ENCODE assay signal across 21 mouse cellular contexts in the genomic region with DNA sequence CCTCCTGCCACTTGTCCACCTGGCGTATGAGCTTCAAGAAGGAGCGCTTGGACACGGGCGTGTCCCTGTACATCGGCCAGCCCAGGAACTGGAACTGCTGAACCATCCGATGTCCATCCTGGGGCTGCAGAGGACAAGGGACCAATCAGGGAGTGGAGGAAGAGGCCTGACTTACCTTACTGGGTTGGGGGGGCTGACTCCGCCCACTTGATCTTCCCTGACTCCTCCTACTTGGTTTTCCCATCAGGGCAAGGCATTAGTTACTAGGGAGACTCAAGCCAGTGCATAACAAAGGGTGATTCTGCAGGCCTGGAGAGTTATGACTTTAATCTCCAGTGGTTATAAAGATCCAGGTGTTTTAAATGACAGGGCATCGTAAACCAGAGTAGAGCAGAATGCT.
DNase-seq lines count a peak whose midpoint lies in the region; ATAC-seq and TF ChIP-seq lines count a peak whose summit lies in the region.
"Had no signal": no experiment of that assay in that cellular context is flagged by ENCODE, and none has a peak within 500 bp of the region (broad histone marks: within the 10 kb centered on the region; RNA-seq: fewer than 3 reads in every experiment).

No protein-coding gene starts in this region.

- DNase-seq in ZHBTc4 (ENCODE audit: low read depth, low spot score), result peak; percentile 58
- DNase-seq in limb, embryonic 10.5 days (ENCODE audit: low spot score), result peak; percentile 44
- no peak for DNase-seq in Muller cell, postnatal 12 days (ENCODE audit: inconsistent ontology term)
- DNase-seq in ovary, postnatal 10 days (ENCODE audit: low spot score), result no peak
- DNase-seq in layer of hippocampus, adult 8-10 months (ENCODE audit: low spot score in 2 of 2), result no peak
- DNase-seq: adrenal gland, postnatal 10 days; B cell, adult 2 months; cerebellum, adult 18-20 months; gastrocnemius, postnatal 25 days; heart, postnatal 4 days; kidney, postnatal 25 days; liver, embryonic 13.5 days; spleen, adult 18-20 months had no signal

- no peaks in the 10 kb centered on the region for H3K4me1 ChIP-seq in heart, embryonic 15.5 days (replicated peaks)
- no peaks in the 10 kb centered on the region for H3K4me1 ChIP-seq in heart, embryonic 11.5 days (ENCODE audit: control insufficient read depth, insufficient read depth, low read length)
- no peaks in the 10 kb centered on the region for H3K4me1 ChIP-seq in ES-Bruce4 (ENCODE audit: control insufficient read depth, insufficient read depth, low read length)
- H3K4me1 ChIP-seq in limb, embryonic 10.5 days, result peaks cover 39% of the 10 kb centered on the region
- H3K4me1 ChIP-seq: heart, embryonic 12.5 days; liver, embryonic 13.5 days had no signal

- no peaks in the 10 kb centered on the region for H3K9me3 ChIP-seq in heart, embryonic 15.5 days (replicated peaks)
- H3K9me3 ChIP-seq in heart, embryonic 11.5 days (replicated peaks; ENCODE audit: control insufficient read depth, low read length), result no peaks in the 10 kb centered on the region
- no peaks in the 10 kb centered on the region for H3K9me3 ChIP-seq in ES-Bruce4 (replicated peaks; ENCODE audit: control insufficient read depth, insufficient read depth, low read length, poor library complexity, severe bottlenecking)
- H3K9me3 ChIP-seq in limb, embryonic 10.5 days (replicated peaks), result no peaks in the 10 kb centered on the region
- H3K9me3 ChIP-seq: forebrain, embryonic 12.5 days; heart, embryonic 12.5 days; liver, embryonic 13.5 days; midbrain, embryonic 15.5 days had no signal

- no peaks in the 10 kb centered on the region for H3K27me3 ChIP-seq in heart, embryonic 15.5 days
- H3K27me3 ChIP-seq in heart, embryonic 11.5 days (ENCODE audit: control insufficient read depth, insufficient read depth, low read length), result no peaks in the 10 kb centered on the region
- H3K27me3 ChIP-seq in ES-Bruce4 (ENCODE audit: control insufficient read depth, insufficient read depth, low read length, poor library complexity, severe bottlenecking), result no peaks in the 10 kb centered on the region
- H3K27me3 ChIP-seq in limb, embryonic 10.5 days (ENCODE audit: low read depth, poor library complexity, severe bottlenecking), result peaks cover 6% of the 10 kb centered on the region; the same call in 1 of the 2 replicates
- H3K27me3 ChIP-seq: forebrain, embryonic 12.5 days; heart, embryonic 12.5 days; liver, embryonic 13.5 days; midbrain, embryonic 15.5 days had no signal

- TF ChIP-seq EP300 in ES-Bruce4 (IDR thresholded peaks at IDR 0.05; ENCODE audit: insufficient read depth, low read depth, low read length), result no peak

- H3K9ac ChIP-seq in heart, embryonic 15.5 days, result no peak overlapping the region
- H3K9ac ChIP-seq in heart, embryonic 11.5 days (ENCODE audit: low read depth, low read length), result no peak overlapping the region
- H3K9ac ChIP-seq in ES-Bruce4 (ENCODE audit: low read depth, poor library complexity, severe bottlenecking), result no peak overlapping the region
- H3K9ac ChIP-seq: forebrain, embryonic 12.5 days; heart, embryonic 12.5 days; liver, embryonic 13.5 days; midbrain, embryonic 15.5 days had no signal

- H3K4me2 ChIP-seq in heart, embryonic 15.5 days, result no peak overlapping the region
- H3K4me2 ChIP-seq in heart, embryonic 11.5 days, result no peak overlapping the region
- H3K4me2 ChIP-seq: forebrain, embryonic 12.5 days; heart, embryonic 12.5 days; liver, embryonic 13.5 days; midbrain, embryonic 15.5 days had no signal

- no peak for TF ChIP-seq CTCF in ES-Bruce4 (IDR thresholded peaks at IDR 0.05; ENCODE audit: low read depth, low read length)

- peaks cover 7% of the 10 kb centered on the region; the same call in 1 of the 2 replicates for H3K36me3 ChIP-seq in heart, embryonic 15.5 days
- H3K36me3 ChIP-seq in heart, embryonic 11.5 days (ENCODE audit: control insufficient read depth, insufficient read depth, low read length), result no peaks in the 10 kb centered on the region
- no peaks in the 10 kb centered on the region for H3K36me3 ChIP-seq in ES-Bruce4 (ENCODE audit: control insufficient read depth, insufficient read depth, low read length, poor library complexity, severe bottlenecking)
- H3K36me3 ChIP-seq in limb, embryonic 10.5 days, result no peaks in the 10 kb centered on the region
- H3K36me3 ChIP-seq: forebrain, embryonic 12.5 days; G1E; liver, embryonic 13.5 days; midbrain, embryonic 15.5 days had no signal

- WGBS in heart, embryonic 15.5 days, result 72% methylated on average over 8 of the region's 8 CpGs
- 78% methylated on average over 8 of the region's 8 CpGs for WGBS in heart, embryonic 11.5 days (ENCODE audit: insufficient replicate concordance)
- WGBS in limb, embryonic 10.5 days, result 71% methylated on average over 8 of the region's 8 CpGs

- no peak overlapping the region for H3K4me3 ChIP-seq in heart, embryonic 15.5 days
- H3K4me3 ChIP-seq in heart, embryonic 11.5 days (ENCODE audit: low read depth, low read length), result no peak overlapping the region
- H3K4me3 ChIP-seq in ES-Bruce4 (ENCODE audit: low read depth, low read length), result 0 out of 2 replicates have a peak overlapping the region, but pooled peaks have one; percentile 42
- no peak overlapping the region for H3K4me3 ChIP-seq in limb, embryonic 10.5 days
- H3K4me3 ChIP-seq: forebrain, embryonic 12.5 days; heart, embryonic 12.5 days; liver, embryonic 13.5 days; midbrain, embryonic 15.5 days had no signal

- no peak for TF ChIP-seq POLR2A in ES-Bruce4 (IDR thresholded peaks at IDR 0.05; ENCODE audit: insufficient read depth, low read length)

- ATAC-seq in heart, embryonic 15.5 days (replicated peaks; ENCODE audit: insufficient number of reproducible peaks, insufficient read depth, low FRiP score, low read depth), result 0 out of 2 replicates have a peak, but pooled peaks have one; percentile 17
- ATAC-seq in heart, embryonic 11.5 days (replicated peaks; ENCODE audit: insufficient number of reproducible peaks, low FRiP score, low TSS enrichment), result no peak
- ATAC-seq: hindbrain, postnatal 0 days; midbrain, embryonic 15.5 days had no signal

- no peak overlapping the region for H3K27ac ChIP-seq in heart, embryonic 15.5 days
- no peak overlapping the region for H3K27ac ChIP-seq in heart, embryonic 11.5 days (ENCODE audit: low read depth, low read length)
- no peak overlapping the region for H3K27ac ChIP-seq in ES-Bruce4 (ENCODE audit: insufficient read depth, low read length)
- peak overlapping the region; percentile 73 for H3K27ac ChIP-seq in limb, embryonic 10.5 days
- H3K27ac ChIP-seq: forebrain, embryonic 12.5 days; hindbrain, postnatal 0 days; liver, embryonic 13.5 days; midbrain, embryonic 15.5 days had no signal

Comparison
In these comparisons a context has a peak if more than half of its experiments do, and no peak if none do; other contexts are left out.
1. DNase-seq: peak in ZHBTc4 (single experiment) and limb, embryonic 10.5 days (single experiment); none in Muller cell, postnatal 12 days (single experiment), ovary, postnatal 10 days (single experiment) and layer of hippocampus, adult 8-10 months (0 of 2).